Mouse (Mus musculus) hindbrain, embryonic 14.5 days (tissue): Measurements from ENCODE around the gene Dhfr. TPM values are rescaled to one million over a fixed set of nuclear protein-coding genes. Genes with fewer than 3 reads are reported as not detected.

Experiments
- ATAC-seq: fragments of 200-750 bp; cut with Nextera tagmentation; 2 replicates; pipeline ENCODE4 v1.8.0; 2017; ENCODE audit warnings: moderate number of reproducible peaks, mild to moderate bottlenecking, moderate TSS enrichment, moderate library complexity; ENCODE audit not compliant: low FRiP score
- DNase-seq: peaks from one replicate; pipeline ENCODE4 v3.0.0-alpha.2; 2015; ENCODE audit warnings: low spot score
- H3K27ac ChIP-seq: fragments of 300-500 bp; sonication (generic); 2 replicates; pipeline ENCODE4 v1.5.1; 2014; ENCODE audit warnings: mild to moderate bottlenecking, moderate library complexity
- H3K27me3 ChIP-seq: fragments of 300-500 bp; sonication (generic); 2 replicates; pipeline ENCODE4 v1.6.1; 2014; ENCODE audit warnings: mild to moderate bottlenecking, low read length, mixed read lengths; ENCODE audit not compliant: control insufficient read depth, insufficient read depth
- H3K36me3 ChIP-seq: fragments of 300-500 bp; sonication (generic); replicated peaks from 2 replicates; pipeline ENCODE4 v1.6.1; 2014; ENCODE audit not compliant: control insufficient read depth, insufficient read depth
- H3K4me1 ChIP-seq: fragments of 300-500 bp; sonication (generic); replicated peaks from 2 replicates; pipeline ENCODE4 v1.6.1; 2014; ENCODE audit warnings: antibody characterized with exemption, low read length, mixed read lengths; ENCODE audit not compliant: control insufficient read depth, insufficient read depth
- H3K4me2 ChIP-seq: fragments of 300-500 bp; sonication (generic); replicated peaks from 2 replicates; pipeline ENCODE4 v1.6.1; 2014; ENCODE audit warnings: mild to moderate bottlenecking, moderate library complexity
- H3K4me3 ChIP-seq: fragments of 300-500 bp; sonication (generic); replicated peaks from 2 replicates; pipeline ENCODE4 v1.5.1; 2014; ENCODE audit warnings: mild to moderate bottlenecking, low read length
- H3K9ac ChIP-seq: fragments of 300-500 bp; sonication (generic); 2 replicates; pipeline ENCODE4 v1.6.1; 2014
- H3K9me3 ChIP-seq: fragments of 300-500 bp; sonication (generic); 2 replicates; pipeline ENCODE4 v1.6.1; 2016; ENCODE audit warnings: low read length; ENCODE audit not compliant: control insufficient read depth
- WGBS: fragments of 180-500 bp; shearing (Covaris S2); extraction: QIAGEN DNeasy Blood & Tissue Kit; methylation state at CpG from one replicate; pipeline ENCODE4 v1.1.7; 2014; 5-methylcytosine and 5-hydroxymethylcytosine counted together
- polyA plus RNA-seq: library from polyadenylated mRNA; unstranded; fragments of >200 nt; fragmentation: Nextera tagmentation; extraction: Ambion mirVana; gene quantifications from 2 replicates; pipeline ENCODE4 v1.2.1, GENCODE M21; 2014

The Dhfr gene
- 4.7 and 5.1 TPM in 2 replicates for polyA plus RNA-seq

DNA sequence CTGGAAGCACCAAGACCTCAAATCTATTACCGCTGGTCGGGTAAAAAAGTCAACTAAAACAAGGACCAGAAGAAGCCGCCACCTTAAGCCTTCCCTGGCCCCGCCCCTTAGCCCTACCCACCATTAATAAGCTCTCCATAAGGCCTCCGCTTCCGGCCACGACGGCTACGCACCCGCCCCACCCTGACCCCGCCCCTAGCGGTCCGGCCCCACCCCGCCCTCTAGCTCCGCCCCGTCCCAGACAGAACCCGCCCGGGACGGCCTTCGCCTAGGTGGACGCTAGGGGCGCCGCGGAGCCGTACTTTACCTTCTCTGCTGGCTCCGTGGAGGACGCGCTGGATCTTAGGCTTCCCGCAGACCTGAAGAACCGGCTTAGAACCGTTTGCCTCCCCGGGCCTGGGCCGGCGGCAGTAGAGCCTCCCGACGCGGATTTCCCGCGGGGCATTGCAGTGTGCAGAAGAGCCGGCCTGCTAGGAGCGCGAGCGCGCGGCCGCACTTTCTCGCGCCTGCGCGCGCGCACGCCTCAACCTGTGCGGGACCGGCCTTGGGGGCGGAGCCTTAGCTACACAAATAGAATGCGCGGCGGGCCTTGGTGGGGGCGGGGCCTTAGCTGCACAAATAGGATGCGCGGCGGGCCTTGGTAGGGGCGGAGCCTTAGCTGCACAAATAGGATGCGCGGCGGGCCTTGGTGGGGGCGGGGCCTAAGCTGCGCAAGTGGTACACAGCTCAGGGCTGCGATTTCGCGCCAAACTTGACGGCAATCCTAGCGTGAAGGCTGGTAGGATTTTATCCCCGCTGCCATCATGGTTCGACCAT lies at the start of gene Dhfr, which contains the start of gene Msh3:
Gene Dhfr, plus strand, starts transcription at position 271 of the 816 bp plus-strand sequence.
Gene Msh3, minus strand, starts transcription at position 548 of the 816 bp plus-strand sequence.
- ATAC-seq (peak; percentile 97), DNase-seq (peak; percentile 99)
- Histone ChIP-seq H3K4me2 (peak within 1 kb of the TSS; percentile 95), H3K27ac (peak within 1 kb of the TSS; percentile 81), H3K4me3 (peak within 1 kb of the TSS; percentile 48), H3K9ac (peak within 1 kb of the TSS; percentile 52), H3K27me3 (no peaks in the 10 kb centered on the region), H3K9me3 (no peaks in the 10 kb centered on the region), H3K36me3 (no peaks in the 10 kb centered on the region), H3K4me1 (peaks cover 16% of the 10 kb centered on the region)
- WGBS = under 1% methylated on average over 76 of the region's 76 CpGs

DNA sequence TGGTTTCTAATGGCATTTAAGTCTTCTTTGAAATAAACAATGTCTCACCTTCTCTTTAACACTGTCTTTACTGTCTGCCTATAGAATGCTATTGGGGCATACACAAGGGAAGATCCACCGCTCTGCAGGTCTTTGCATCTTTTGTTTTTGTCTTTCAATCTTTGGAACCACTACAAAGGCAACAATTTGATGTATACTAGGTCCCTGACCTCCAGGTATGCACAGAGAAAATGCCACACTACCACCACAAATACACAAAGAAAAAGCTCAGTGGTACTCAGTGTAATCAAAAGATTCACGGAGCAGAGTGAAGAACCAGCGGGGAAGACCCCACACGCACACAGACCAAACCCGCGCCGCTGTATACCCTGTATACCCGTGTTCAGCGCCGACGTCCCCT lies 48.8 kb upstream of the Dhfr start, which contains the start of gene Gm20379:
Gene Gm20379, plus strand, starts transcription at position 301 of the 400 bp plus-strand sequence.
- 96% methylated on average over 11 of the region's 11 CpGs for WGBS
- no peak for DNase-seq
- Histone ChIP-seq H3K4me2 (no peak within 1 kb of the TSS), H3K4me3 (no peak within 1 kb of the TSS), H3K9me3 (no peaks in the 10 kb centered on the region), H3K36me3 (peaks cover 38% of the 10 kb centered on the region), H3K27ac (no peak within 1 kb of the TSS), H3K9ac (no peak within 1 kb of the TSS), H3K27me3 (no peaks in the 10 kb centered on the region), H3K4me1 (no peaks in the 10 kb centered on the region)
- ATAC-seq = no peak

DNA sequence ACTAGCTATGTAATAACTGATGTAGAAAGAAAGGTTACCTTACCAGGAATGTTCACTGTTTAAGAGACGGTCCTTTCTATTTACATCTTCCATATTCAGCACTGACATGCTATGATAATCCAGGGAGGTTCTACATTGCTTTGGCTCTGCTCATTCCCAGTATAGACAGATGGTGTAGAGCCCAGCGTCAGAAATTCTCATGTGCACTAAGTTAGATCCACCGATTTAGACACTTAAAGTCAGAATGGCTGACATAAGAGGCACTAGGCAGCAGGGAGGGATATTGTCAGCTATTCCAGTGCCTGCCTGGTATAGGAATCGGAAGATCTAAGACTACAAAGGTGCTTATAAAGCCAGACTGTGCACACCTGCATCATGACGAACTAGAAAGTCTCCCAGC lies 39.9 kb upstream of the Dhfr start:
- no peak overlapping the region for H3K9ac ChIP-seq
- H3K27ac ChIP-seq = no peak overlapping the region
- no peak overlapping the region for H3K4me3 ChIP-seq
- no peak for DNase-seq
- no peak for ATAC-seq
- 87% methylated on average over 5 of the region's 5 CpGs for WGBS
- H3K27me3 ChIP-seq = no peaks in the 10 kb centered on the region
- H3K36me3 ChIP-seq = 0 out of 2 replicates have a peak, but pooled peaks cover 15% of the 10 kb centered on the region
- no peaks in the 10 kb centered on the region for H3K9me3 ChIP-seq
- no peak overlapping the region for H3K4me2 ChIP-seq
- H3K4me1 ChIP-seq = no peaks in the 10 kb centered on the region

DNA sequence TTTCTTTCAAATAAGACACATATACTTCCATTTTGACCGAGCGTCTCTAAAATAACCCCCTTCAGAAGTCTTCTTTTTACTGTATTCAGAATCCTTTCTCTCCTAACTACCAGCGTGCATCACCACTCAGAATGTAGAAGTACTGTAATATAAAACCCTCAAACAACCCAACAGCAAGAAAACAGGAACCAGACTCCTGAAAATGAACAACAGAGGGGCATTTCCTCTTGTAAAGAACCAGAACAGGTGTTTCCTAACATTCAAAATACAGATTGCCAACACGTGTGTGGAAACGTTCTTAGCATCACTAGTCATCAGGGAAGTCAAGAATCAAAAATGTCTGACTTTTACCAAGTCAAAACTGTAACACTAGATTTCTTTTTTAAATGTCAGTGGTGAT lies 33.8 kb upstream of the Dhfr start:
- Histone ChIP-seq H3K4me2 (no peak overlapping the region), H3K36me3 (no peaks in the 10 kb centered on the region), H3K4me1 (no peaks in the 10 kb centered on the region), H3K27me3 (no peaks in the 10 kb centered on the region), H3K27ac (no peak overlapping the region), H3K9me3 (no peaks in the 10 kb centered on the region), H3K4me3 (no peak overlapping the region), H3K9ac (no peak overlapping the region)
- DNase-seq (no peak), ATAC-seq (no peak)
- 91% methylated on average over 5 of the region's 5 CpGs for WGBS

DNA sequence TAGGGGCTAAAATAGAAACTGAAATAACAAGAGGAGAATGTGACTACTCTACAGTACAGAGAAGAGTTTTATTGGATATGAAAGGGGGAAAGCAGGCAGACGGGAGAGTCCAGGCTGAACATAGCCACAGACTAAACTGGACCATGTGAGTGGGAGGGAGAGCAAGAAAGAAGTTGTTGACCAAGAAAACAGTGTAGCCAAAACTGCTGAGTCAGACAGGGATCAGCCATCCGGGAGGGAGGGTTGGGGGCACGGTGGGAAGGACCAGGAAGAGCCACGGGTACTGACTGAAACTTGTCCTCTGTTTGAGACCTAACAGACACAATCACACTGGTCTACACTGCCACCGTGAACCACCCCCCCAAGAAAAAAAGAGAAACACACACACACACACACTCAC lies 28.5 kb upstream of the Dhfr start:
- H3K9ac ChIP-seq = no peak overlapping the region
- ATAC-seq (no peak), DNase-seq (no peak)
- no peak overlapping the region for H3K4me3 ChIP-seq
- no peaks in the 10 kb centered on the region for H3K27me3 ChIP-seq
- H3K27ac ChIP-seq = no peak overlapping the region
- WGBS = 74% methylated on average over 5 of the region's 5 CpGs
- H3K4me1 ChIP-seq = no peaks in the 10 kb centered on the region
- H3K36me3 ChIP-seq = no peaks in the 10 kb centered on the region
- H3K4me2 ChIP-seq = no peak overlapping the region
- H3K9me3 ChIP-seq = no peaks in the 10 kb centered on the region

DNA sequence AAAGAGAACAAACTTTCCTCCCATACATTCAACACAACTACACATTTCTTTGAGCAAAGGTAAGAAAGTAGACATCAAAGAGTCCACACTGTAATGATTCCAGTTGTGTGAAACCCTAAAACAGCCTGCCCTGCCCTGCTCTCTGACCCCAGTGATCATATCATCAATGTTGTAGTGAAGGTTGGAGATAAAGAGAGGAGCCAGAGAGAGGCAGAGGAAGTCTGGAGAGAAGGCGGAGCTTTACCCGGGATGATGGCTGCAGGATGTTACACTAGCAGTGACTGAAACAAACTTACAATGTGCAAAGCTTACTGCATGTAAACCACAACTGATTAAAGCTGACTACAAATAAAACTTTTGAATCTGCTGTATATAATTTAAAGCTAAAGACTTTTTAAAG lies 26.5 kb upstream of the Dhfr start:
- H3K9ac ChIP-seq = no peak overlapping the region
- WGBS = 95% methylated on average over 2 of the region's 2 CpGs
- no peak for DNase-seq
- ATAC-seq = no peak
- H3K4me3 ChIP-seq = no peak overlapping the region
- H3K27me3 ChIP-seq = no peaks in the 10 kb centered on the region
- H3K9me3 ChIP-seq = no peaks in the 10 kb centered on the region
- no peaks in the 10 kb centered on the region for H3K36me3 ChIP-seq
- no peak overlapping the region for H3K27ac ChIP-seq
- no peaks in the 10 kb centered on the region for H3K4me1 ChIP-seq
- H3K4me2 ChIP-seq = no peak overlapping the region

DNA sequence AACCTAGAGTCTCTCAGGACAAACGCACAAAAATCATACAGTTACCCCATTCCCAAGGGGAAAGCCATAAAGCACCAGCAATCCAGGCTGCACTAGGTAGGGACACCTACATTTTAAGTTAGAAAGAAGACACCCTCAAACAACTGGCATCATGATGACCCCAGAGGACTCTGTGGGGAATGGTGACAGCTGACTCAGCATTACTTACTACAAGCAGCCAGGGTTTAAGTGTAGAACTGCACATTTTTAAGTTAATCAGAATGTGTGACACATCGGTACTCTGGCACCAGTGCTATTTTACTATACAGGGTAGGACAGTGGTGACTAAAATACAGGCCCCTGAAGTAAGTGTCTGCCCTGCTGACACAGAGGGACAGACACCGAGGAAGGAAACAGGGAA lies 23.9 kb upstream of the Dhfr start:
- no peak overlapping the region for H3K27ac ChIP-seq
- ATAC-seq = no peak

DNA sequence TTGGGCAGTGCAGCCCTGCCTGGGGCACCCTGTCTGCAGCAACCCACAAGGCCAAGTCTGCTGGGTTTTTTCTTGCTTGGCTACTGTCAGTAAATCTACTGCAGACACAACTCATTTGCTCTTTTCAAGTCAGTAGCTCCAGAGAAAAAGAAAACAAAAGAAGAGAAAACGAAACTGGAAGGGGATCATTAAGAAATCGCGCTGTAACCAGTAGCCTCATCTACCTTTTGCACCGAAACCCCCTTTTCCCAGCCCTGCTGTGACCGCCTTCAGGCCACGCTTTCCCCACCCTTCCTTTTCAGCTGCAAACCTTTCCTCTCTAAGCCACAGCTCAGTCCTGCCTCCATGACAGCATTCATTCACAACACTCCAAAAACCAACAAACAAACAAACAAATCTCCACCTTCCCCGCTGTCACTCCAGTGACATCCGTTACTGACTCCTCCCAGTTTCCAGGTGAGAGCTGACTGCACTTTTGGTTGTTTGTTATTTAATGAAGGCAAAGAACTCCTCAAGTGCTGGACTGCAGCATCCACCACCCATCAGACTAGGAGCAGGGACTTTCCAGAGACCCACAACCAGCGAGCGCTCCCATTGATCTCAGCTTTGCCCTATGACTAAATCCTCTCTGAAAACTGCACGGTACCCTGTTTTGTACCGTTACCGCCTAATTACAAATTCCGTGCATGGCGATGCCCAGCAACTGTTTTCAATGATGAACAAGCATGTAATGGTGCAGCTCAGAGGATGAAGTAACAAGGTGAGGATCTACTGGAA lies 22.2 kb upstream of the Dhfr start:
- Histone ChIP-seq H3K36me3 (no peaks in the 10 kb centered on the region), H3K4me2 (no peak overlapping the region), H3K9ac (no peak overlapping the region), H3K27me3 (no peaks in the 10 kb centered on the region), H3K27ac (no peak overlapping the region), H3K4me3 (no peak overlapping the region), H3K4me1 (no peaks in the 10 kb centered on the region), H3K9me3 (no peaks in the 10 kb centered on the region)
- WGBS = 88% methylated on average over 15 of the region's 15 CpGs
- DNase-seq (no peak), ATAC-seq (no peak)

More for the DNA sequence above, 23.9 kb upstream of the Dhfr start:
- no peak for DNase-seq
- H3K4me3 ChIP-seq = no peak overlapping the region
- no peaks in the 10 kb centered on the region for H3K36me3 ChIP-seq
- no peaks in the 10 kb centered on the region for H3K27me3 ChIP-seq
- no peaks in the 10 kb centered on the region for H3K9me3 ChIP-seq
- no peak overlapping the region for H3K4me2 ChIP-seq
- no peak overlapping the region for H3K9ac ChIP-seq
- 94% methylated on average over 3 of the region's 3 CpGs for WGBS
- no peaks in the 10 kb centered on the region for H3K4me1 ChIP-seq

DNA sequence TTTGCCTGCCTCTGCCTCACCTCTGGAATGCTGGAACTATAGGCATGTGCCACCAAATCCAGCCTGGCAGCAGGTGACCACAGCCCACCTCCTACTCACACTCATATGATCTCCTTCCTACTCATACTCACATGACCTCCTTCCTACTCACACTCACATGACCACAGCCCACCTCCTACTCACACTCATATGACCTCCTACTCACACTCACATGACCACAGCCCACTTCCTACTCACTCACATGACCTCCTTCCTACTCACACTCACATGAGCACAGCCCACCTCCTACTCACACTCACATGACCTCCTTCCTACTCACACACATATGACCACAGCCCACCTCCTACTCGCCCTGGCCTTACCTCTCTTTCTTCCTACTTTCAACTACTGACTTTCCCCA lies 17.7 kb upstream of the Dhfr start:
- no peak for DNase-seq
- peaks cover 16% of the 10 kb centered on the region for H3K36me3 ChIP-seq
- H3K4me3 ChIP-seq = no peak overlapping the region
- 100% methylated on average over 1 of the region's 1 CpGs for WGBS
- ATAC-seq = no peak
- no peaks in the 10 kb centered on the region for H3K4me1 ChIP-seq
- no peak overlapping the region for H3K27ac ChIP-seq
- no peaks in the 10 kb centered on the region for H3K27me3 ChIP-seq
- no peak overlapping the region for H3K9ac ChIP-seq
- H3K9me3 ChIP-seq = no peaks in the 10 kb centered on the region
- no peak overlapping the region for H3K4me2 ChIP-seq
